Mouse (Mus musculus): ENCODE results near the gene Shroom3.

DNA sequence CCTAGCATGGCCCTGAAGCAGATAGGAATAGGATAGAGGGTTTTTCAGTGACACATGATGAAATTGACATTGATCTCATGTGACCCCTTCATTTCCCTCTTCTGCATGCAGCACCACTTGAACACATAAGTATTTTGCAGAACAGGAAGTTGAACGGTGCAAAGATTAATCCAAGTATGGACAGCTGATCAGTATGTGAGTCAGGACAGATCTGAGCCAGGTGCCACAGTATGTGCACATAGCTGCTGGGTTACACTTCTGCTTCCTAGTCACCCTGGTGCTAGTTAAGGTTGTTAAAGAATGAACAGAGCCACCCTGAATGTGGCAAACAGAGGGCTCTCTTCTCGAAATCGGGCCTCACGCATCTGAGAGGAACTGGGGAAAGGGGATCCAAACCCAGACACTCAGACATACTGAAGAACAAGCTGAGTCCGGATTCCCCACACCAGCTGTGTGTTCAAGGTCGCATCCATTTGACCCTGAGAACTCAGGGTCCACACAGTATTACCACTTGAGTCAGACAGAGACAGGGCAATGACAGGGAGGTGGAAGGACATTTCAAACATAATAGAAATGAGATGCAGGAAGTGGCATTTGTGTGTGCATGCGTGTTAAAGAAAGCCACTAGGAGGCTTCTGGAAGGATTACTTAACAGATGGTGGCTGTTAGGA is 251.2 kb downstream of the Shroom3 start:
- TF ChIP-seq EP300 (IDR thresholded peaks at IDR 0.05; ENCODE audit: low read depth in 1 of 2, low read length in 2 of 2), result no peak
- TF ChIP-seq ELF1 (IDR thresholded peaks at IDR 0.05; ENCODE audit: low read depth, low read length), result no peak
- TF ChIP-seq KAT2A (conservative IDR thresholded peaks at IDR 0.05; ENCODE audit: low read depth, low read length), result no peak
- no peak for TF ChIP-seq ZMIZ1 (IDR thresholded peaks at IDR 0.05; ENCODE audit: low read depth, low read length)
- TF ChIP-seq USF1 (IDR thresholded peaks at IDR 0.05; ENCODE audit: low read depth, low read length), result no peak
- TF ChIP-seq POLR2A (IDR thresholded peaks at IDR 0.05; ENCODE audit: control insufficient read depth in 1 of 2, insufficient read depth in 1 of 2, low read depth in 1 of 2, low read length in 2 of 2, poor library complexity in 1 of 2), result no peak
- no peak for TF ChIP-seq POLR2AphosphoS5 (IDR thresholded peaks at IDR 0.05; ENCODE audit: borderline replicate concordance, low read depth, low read length)
- TF ChIP-seq CTCF (IDR thresholded peaks at IDR 0.05 in 2 of 3, conservative IDR thresholded peaks at IDR 0.05 in 1 of 3; ENCODE audit: control insufficient read depth in 1 of 3, insufficient read depth in 1 of 3, low read depth in 2 of 3, low read length in 3 of 3, poor library complexity in 1 of 3, severe bottlenecking in 1 of 3), result no peak
- TF ChIP-seq ZC3H11A (IDR thresholded peaks at IDR 0.05; ENCODE audit: low read depth, low read length), result no peak
- TF ChIP-seq TCF12 (IDR thresholded peaks at IDR 0.05; ENCODE audit: low read depth, low read length), result no peak
- TF ChIP-seq HCFC1 (IDR thresholded peaks at IDR 0.05; ENCODE audit: low read depth, low read length), result no peak
- TF ChIP-seq MXI1 (IDR thresholded peaks at IDR 0.05; ENCODE audit: low read depth, low read length), result no peak
- no peak for TF ChIP-seq TAL1 (IDR thresholded peaks at IDR 0.05; ENCODE audit: low read length)
